Mouse (Mus musculus): ENCODE measurements around the gene Ppia.
"Not testable (repeated sequence)": the region's sequence is repeated elsewhere in the genome, so short reads cannot be mapped to it uniquely, and the experiment has no call there.

Ppia gene

DNA sequence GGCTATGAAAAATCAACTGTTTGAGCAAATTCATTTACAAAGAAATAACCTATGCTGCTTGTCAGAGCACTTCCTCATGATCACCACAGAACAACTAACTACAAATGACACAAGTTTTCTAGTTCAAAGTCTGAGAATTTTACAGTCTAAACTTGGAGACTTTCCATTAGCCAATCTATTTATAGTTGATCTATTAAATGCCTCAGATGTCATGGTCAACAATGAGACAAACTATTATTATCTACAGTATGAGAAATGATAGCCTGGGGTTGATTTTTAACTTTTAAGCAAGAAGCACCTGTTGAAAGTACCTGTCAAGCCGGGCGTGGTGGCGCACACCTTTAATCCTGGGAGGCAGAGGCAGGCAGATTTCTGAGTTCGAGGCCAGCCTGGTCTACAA, 27.3 kb downstream of the Ppia start:
- DNase-seq (ENCODE audit: low read depth, low spot score): no peak

DNA sequence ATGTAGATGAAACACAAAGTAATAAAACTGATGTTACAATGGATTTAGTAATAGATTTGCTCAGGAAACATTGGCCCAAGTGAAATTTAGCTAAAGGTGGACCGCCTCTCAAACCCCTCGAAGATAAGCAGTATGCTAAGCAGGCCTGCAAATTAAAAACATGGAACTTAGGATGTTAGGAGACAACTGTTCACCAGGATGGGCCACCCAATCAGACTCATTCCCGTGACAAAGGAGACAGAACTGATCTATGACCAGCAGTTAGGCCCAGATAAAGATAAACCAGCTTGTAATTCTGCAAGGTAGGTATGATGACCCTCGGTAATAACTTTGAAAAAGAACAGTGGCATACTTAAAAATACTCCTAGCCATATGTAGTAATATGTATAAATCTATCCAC, 27.9 kb downstream of the Ppia start:
- DNase-seq (ENCODE audit: low read depth, low spot score): no peak

DNA sequence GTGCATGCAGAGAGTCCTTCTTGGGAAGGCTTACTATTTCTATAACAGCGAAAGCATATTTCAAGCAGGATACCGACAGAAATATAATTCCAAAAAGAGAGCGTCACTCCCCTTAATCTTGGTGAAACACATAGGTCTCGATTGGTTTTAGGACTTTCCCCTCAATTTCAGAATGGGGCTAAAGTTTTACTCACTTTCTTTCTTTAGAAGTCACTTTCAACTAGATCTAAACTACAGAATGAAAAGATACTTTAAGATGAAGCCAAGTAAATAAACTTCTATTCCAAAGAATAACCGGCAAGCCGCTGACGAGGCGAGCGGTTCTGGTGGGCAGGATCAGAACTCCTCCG, 28.5 kb downstream of the Ppia start:
- DNase-seq (ENCODE audit: low read depth, low spot score): no peak

DNA sequence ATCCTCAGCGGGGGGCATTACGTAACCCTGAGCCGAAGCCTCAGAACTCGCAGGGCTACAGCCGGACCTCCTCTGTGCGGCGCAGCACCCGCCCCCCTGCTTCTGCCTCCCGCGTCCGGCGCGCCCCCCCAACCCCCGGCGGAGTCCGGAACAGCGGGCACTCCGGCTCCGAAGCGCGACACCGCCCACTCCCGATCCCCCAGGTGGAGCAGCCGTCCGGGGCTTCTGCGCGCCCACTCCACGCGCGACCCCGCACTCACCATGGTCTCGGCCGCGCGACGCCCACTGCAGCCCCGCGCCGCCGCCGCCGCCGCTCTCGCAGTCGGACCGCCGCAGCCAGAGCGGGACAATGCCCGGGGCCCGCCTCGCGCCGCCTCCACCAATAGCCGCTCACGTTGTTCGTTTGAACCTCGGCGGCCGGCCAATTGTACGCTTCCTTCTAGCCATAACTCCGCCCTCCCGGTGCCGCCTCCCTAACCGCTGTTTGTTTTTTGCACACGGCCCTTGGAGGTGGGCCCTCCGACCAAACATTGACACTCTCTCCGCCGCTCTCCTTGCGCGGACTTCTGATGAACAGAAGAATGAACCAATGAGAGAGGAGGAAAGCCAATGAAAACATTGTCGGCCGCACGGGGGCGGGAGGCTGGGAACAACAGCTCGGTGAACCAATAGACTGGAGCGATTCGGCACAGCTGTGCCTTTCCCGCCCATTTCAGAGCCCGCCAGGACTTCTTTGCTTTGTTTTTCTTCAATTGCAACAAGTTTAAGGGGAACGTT, 29.0 kb downstream of the Ppia start, which contains the start of gene H2afv:
H2afv (minus strand) TSS at position 367 of the 777 bp plus-strand sequence.
- peak; percentile 100 for DNase-seq (ENCODE audit: low read depth, low spot score)

DNA sequence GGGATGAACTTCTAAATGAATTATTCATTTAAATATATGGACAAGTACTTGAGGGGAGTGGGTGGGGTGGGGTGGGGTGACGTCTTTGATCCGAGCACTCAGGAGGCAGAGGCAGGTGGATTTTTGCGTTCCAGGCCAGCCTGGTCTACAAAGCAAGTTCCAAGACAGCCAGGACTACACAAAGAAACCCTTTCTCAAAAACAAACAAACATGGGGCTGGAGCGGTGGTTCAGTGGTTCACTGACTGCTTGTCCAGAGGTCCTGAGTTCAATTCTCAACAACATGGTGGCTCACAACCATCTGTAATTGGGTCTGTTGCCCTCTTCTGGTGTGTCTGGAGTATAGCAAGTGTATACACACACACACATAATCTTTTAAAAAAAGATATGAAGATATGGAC, 30.2 kb downstream of the Ppia start:
- DNase-seq (ENCODE audit: low read depth, low spot score): no peak

DNA sequence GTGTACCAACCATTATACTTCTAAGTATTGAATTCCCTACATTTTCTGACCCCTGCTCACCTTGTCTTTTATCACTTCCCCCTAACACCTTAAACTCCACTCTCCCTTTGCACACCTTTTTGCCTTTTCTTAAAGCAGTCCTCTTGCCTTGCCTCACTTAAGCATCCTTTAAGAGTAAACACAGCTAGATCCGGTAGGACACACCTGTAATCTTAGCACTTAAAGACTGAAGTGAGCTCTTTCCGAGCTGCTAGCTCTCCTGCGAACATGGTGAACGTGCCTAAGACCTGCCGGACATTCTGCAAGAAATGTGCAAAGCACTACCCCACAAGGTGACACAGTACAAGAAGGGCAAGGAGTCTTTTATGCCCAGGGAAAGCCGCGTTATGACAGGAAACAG, 30.7 kb downstream of the Ppia start:
- no peak for DNase-seq (ENCODE audit: low read depth, low spot score)

DNA sequence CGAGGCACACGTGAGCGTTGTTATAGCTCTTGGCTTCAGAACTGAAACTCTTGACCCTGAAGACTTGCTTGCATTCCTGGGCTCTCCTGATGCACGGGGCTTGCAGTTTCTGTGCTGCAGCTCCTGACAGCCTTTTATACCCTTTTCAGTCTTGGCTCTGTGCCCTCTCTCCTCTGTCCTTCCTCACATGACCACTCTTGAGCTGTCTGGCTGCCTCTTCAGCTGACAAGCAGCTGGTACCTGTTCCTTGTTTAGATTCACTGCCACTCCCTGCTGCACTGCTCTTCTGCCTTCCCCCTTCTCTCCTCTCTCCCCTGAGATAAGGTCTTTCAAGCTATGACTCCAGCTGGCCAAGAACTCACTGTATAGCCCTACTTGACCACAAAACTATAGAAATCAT, 32.2 kb downstream of the Ppia start:
- DNase-seq (ENCODE audit: low read depth, low spot score): no peak

DNA sequence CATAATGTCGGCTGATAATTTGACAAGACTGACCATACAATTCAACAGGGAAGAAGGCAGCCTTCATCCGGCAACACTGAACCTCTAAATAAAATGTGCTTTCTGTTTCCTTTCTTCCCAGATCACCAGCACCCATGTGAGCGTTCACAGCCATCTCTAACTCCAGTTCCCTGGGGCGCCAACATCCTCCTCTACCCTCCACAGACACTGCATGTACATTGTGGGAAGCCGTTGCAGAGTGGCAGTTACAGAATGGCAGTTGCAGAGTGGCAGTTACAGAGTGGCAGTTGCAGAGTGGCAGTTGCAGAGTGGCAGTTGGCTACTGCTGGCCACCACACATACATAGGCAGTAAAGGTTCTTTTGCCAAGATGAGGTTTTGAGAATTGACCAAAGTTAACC, 32.9 kb downstream of the Ppia start:
- not testable (repeated sequence) for DNase-seq (ENCODE audit: low read depth, low spot score)

DNA sequence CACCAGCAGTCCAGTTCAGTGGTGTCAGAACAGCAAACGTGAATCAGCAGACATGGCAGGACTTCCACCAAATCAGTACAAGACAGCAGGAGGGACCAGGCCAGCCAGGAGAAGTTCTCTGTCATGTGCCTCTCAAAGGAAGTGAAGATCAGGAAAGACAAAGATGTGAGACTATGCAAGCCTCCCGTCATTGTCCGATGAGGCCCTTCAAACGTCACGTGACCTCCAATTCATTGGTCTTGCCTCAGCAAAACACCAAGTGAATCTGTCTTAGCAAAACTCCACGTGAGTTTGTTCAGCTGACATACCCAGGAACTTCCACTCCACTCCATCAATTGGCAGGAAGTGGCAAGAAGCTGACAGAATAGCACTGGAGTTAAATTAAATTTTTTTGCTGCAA, 40.8 kb downstream of the Ppia start:
- DNase-seq (ENCODE audit: low read depth, low spot score): no peak

DNA sequence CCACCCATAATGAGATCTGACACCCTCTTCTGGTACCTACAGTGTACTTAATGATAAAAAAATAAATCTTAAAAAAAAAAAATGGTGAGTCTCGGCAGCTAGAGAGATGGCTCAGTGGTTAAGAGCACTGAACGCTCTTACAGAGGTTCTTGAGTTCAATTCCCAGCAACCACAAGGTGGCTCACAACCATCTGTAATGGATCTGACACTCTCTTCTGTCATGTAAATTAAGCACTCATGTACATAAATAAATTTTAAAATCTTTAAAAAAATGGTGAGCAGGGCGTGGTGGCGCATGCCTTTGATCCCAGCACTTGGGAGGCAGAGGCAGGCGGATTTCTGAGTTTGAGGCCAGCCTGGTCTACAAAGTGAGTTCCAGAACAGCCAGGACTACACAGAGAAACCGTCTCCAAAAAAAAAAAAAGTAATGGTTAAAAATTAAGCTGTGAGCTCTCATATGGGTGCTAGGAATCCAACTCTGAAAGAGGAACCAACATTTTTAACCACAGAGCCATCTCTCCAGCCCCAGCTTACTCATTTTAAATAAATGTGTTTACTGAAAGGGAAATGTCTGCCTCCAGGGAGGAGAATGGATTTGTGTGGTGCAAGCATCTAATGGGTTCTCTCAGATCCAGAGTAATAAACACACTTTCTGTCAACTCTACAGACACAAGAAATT, 48.1 kb downstream of the Ppia start:
- DNase-seq (ENCODE audit: low read depth, low spot score): no peak

DNA sequence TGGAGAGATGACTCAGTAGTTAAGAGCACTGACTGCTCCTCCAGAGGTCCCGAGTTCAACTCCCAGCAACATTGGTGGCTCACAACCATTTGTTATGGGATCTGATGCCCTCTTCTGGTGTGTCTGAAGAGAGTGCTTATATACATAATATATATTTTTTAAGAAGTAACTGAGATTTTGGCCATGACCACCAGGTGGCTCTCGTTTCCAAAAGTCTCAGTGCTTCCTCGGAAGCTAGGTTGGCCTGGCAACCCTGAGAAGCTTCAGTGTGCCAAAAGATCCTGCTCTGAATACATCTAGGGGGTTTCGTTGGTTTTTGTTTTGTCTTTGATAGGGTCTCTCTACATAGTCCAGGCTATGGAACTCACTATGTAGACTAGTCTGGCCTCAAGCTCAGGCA, 49.9 kb downstream of the Ppia start:
- DNase-seq (ENCODE audit: low read depth, low spot score): peak; percentile 91

DNA sequence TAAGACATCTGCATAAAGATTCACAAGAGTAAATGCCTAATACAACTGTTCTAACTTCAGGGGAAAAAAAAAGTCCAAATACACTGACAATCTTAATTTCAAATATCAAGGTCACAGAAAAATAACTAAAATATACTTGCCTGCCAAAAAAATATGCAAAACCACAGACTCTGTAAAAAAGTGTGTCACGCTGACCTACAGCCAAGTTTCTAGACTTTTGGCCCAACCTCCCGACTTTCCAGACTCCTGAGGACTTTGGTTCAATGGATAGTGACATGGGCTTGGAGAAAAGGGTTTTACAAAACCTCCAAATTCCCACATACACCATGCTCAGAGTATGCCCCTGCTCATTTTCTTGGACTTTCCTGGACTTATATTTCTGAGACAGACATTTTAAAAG, 53.3 kb downstream of the Ppia start:
- no peak for DNase-seq (ENCODE audit: low read depth, low spot score)

Data from brain, adult 2 months (tissue).